Mouse (Mus musculus): ENCODE measurements around the gene Cep70. TPM values are rescaled to one million over a fixed set of nuclear protein-coding genes. Genes with fewer than 3 reads are reported as not detected.

Gene Cep70
- polyA plus RNA-seq, 1 experiment from 2014 or later, result 43.7 TPM

DNA sequence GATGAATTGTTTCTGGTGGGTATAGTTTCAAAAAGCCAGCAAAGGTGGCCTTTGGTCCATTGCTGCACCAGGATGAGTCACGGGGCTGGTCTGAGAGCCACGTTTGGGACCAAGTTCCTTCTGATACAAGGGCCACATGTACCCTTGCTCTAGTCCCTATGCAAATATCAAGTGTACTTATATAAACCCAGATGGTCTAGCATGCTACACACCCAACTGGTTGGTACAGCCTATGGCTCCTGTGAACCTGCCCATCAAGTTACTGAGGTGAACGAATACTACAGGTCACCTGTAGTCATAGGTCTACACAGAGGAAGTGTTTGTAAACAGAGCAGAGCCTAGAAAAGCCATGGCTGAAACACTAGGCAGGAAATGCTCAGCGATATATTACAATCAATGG, 93.4 kb downstream of the Cep70 start:
- Histone ChIP-seq H3K4me1 (ENCODE audit: control insufficient read depth, insufficient read depth, low read length) (no peaks in the 10 kb centered on the region), H3K4me2 (ENCODE audit: low read depth) (no peak overlapping the region), H3K27ac (ENCODE audit: low read depth, low read length) (no peak overlapping the region), H3K4me3 (ENCODE audit: low read depth, low read length) (no peak overlapping the region), H3K9ac (ENCODE audit: low read length) (no peak overlapping the region), H3K9me3 (ENCODE audit: control insufficient read depth, low read length) (no peaks in the 10 kb centered on the region), H3K27me3 (ENCODE audit: control insufficient read depth, insufficient read depth, low read length) (no peaks in the 10 kb centered on the region), H3K36me3 (ENCODE audit: control insufficient read depth, insufficient read depth, low read length) (no peaks in the 10 kb centered on the region)
- 83% methylated on average over 4 of the region's 4 CpGs for WGBS
- ATAC-seq (ENCODE audit: insufficient read depth, low FRiP score, low TSS enrichment) (no peak), DNase-seq (ENCODE audit: low spot score) (no peak)

DNA sequence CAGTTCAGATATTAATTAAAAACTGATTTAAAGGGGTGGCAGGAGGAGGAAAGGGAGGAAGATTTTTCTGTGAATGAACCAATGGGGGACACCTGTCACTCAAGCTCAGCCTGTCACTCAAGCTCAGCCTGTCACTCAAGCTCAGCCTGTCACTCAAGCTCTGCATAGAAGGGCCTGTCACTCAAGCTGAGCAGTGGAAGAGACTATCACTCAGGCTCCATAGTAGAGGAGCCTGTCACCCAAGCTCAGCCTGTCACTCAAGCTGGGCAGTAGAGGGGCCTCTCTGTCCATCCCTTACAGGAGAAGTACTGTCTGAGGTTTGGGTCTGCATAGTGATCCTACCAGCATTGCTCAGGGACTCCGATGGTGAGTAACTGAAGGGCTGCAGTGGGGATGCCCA, 95.1 kb downstream of the Cep70 start:
- H3K36me3 ChIP-seq (ENCODE audit: control insufficient read depth, insufficient read depth, low read length), result no peaks in the 10 kb centered on the region
- WGBS, result 94% methylated on average over 1 of the region's 1 CpGs
- H3K4me3 ChIP-seq (ENCODE audit: low read depth, low read length), result no peak overlapping the region
- DNase-seq (ENCODE audit: low spot score) (no peak), ATAC-seq (ENCODE audit: insufficient read depth, low FRiP score, low TSS enrichment) (no peak)
- no peaks in the 10 kb centered on the region for H3K27me3 ChIP-seq (ENCODE audit: control insufficient read depth, insufficient read depth, low read length)
- H3K9ac ChIP-seq (ENCODE audit: low read length), result no peak overlapping the region
- no peak overlapping the region for H3K27ac ChIP-seq (ENCODE audit: low read depth, low read length)
- H3K4me2 ChIP-seq (ENCODE audit: low read depth), result no peak overlapping the region
- H3K4me1 ChIP-seq (ENCODE audit: control insufficient read depth, insufficient read depth, low read length), result no peaks in the 10 kb centered on the region
- H3K9me3 ChIP-seq (ENCODE audit: control insufficient read depth, low read length), result no peaks in the 10 kb centered on the region

DNA sequence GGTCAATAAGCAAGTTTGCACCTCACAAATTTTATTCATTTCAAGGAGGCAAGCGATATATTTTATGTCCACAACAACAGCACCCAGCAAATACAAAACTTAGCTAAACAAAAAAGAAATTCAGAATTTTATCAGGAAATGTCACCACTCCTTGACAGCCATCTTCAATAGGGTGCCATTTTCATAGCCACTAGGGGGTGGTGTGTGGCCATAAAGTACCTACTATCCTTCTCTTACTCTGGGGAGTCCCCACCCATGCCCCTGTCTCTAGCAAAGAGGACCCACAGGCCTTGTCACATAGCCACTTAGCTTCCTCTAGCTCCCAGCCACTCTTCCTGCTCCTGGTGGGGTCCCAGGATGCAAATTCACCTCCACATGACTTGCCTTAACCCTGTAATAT, 96.0 kb downstream of the Cep70 start:
- 78% methylated on average over 1 of the region's 1 CpGs for WGBS
- no peaks in the 10 kb centered on the region for H3K27me3 ChIP-seq (ENCODE audit: control insufficient read depth, insufficient read depth, low read length)
- H3K9me3 ChIP-seq (ENCODE audit: control insufficient read depth, low read length), result no peaks in the 10 kb centered on the region
- no peaks in the 10 kb centered on the region for H3K4me1 ChIP-seq (ENCODE audit: control insufficient read depth, insufficient read depth, low read length)
- ATAC-seq (ENCODE audit: insufficient read depth, low FRiP score, low TSS enrichment) (no peak), DNase-seq (ENCODE audit: low spot score) (no peak)
- H3K9ac ChIP-seq (ENCODE audit: low read length), result no peak overlapping the region
- H3K27ac ChIP-seq (ENCODE audit: low read depth, low read length), result no peak overlapping the region
- H3K4me3 ChIP-seq (ENCODE audit: low read depth, low read length), result no peak overlapping the region
- H3K4me2 ChIP-seq (ENCODE audit: low read depth), result no peak overlapping the region
- no peaks in the 10 kb centered on the region for H3K36me3 ChIP-seq (ENCODE audit: control insufficient read depth, insufficient read depth, low read length)

DNA sequence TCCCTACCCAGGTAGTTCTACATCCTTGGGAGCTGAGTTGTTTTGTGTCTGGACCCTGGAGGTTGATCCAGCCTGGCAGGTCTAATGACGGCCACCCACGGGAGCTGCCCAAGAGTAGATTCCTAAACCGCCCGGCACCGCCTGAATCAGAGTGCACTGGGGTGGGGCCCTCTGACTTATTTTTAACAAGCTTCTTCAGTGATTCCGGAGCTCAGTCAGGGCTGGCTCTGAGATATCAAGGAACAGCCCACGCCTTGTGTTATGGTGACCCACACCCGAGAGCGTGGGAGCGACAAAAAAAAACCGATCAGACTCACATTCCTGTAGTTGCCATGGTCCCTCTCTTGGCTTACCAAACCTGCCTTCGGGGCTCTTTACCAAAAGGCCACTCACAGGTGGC, 97.0 kb downstream of the Cep70 start:
- 84% methylated on average over 12 of the region's 12 CpGs for WGBS
- Histone ChIP-seq H3K4me3 (ENCODE audit: low read depth, low read length) (no peak overlapping the region), H3K9me3 (ENCODE audit: control insufficient read depth, low read length) (no peaks in the 10 kb centered on the region), H3K4me1 (ENCODE audit: control insufficient read depth, insufficient read depth, low read length) (no peaks in the 10 kb centered on the region), H3K9ac (ENCODE audit: low read length) (no peak overlapping the region), H3K36me3 (ENCODE audit: control insufficient read depth, insufficient read depth, low read length) (no peaks in the 10 kb centered on the region), H3K4me2 (ENCODE audit: low read depth) (no peak overlapping the region), H3K27me3 (ENCODE audit: control insufficient read depth, insufficient read depth, low read length) (no peaks in the 10 kb centered on the region), H3K27ac (ENCODE audit: low read depth, low read length) (no peak overlapping the region)
- DNase-seq (ENCODE audit: low spot score) (no peak), ATAC-seq (ENCODE audit: insufficient read depth, low FRiP score, low TSS enrichment) (no peak)

DNA sequence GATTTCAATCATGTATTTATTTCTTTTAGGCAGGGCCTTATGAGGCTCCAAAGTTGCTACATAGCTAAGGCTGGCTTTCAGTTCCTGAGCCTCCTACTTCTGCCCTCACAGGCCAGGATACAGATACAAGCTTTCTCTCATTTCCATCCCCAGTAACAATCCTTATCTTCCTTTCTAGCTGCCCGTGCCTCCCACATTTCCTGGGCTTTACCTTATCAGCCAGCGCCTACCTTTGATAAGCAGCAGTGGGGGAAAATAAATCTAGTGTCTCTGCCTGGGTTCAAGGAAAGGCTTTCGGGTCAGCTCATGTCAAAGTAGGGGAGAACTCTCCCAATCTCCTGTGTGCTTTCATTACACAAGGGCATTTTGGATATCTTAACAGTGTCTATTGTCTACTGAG, 98.4 kb downstream of the Cep70 start:
- Histone ChIP-seq H3K9me3 (ENCODE audit: control insufficient read depth, low read length) (no peaks in the 10 kb centered on the region), H3K27ac (ENCODE audit: low read depth, low read length) (no peak overlapping the region), H3K4me3 (ENCODE audit: low read depth, low read length) (no peak overlapping the region), H3K27me3 (ENCODE audit: control insufficient read depth, insufficient read depth, low read length) (no peaks in the 10 kb centered on the region), H3K9ac (ENCODE audit: low read length) (no peak overlapping the region), H3K4me1 (ENCODE audit: control insufficient read depth, insufficient read depth, low read length) (no peaks in the 10 kb centered on the region), H3K4me2 (ENCODE audit: low read depth) (no peak overlapping the region), H3K36me3 (ENCODE audit: control insufficient read depth, insufficient read depth, low read length) (no peaks in the 10 kb centered on the region)
- no peak for ATAC-seq (ENCODE audit: insufficient read depth, low FRiP score, low TSS enrichment)
- no peak for DNase-seq (ENCODE audit: low spot score)
- WGBS, result 71% methylated on average over 3 of the region's 3 CpGs

DNA sequence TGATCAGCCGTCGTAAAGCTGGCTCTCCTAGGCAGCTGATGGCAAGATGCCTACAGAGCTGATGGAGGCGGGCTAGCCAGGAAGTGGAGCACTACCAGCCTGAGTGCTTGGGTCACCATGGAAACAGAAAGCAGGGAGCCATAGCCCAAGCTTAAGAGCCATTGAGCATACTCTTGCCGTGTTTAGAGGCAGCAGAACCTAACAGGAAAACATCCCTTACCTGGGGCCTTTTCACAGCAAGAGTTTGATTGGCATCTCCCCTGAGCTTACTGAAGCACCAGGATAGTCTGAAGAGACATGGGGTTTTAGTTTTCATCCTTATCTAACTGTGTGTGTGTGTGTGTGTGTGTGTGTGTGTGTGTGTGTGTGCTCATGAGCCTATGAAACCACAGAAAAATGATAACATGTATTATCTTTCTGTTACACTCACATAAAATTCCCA, 102.2 kb downstream of the Cep70 start:
- no peaks in the 10 kb centered on the region for H3K4me1 ChIP-seq (ENCODE audit: control insufficient read depth, insufficient read depth, low read length)
- H3K9me3 ChIP-seq (ENCODE audit: control insufficient read depth, low read length), result 0 out of 2 replicates have a peak, but pooled peaks cover 2% of the 10 kb centered on the region
- no peaks in the 10 kb centered on the region for H3K36me3 ChIP-seq (ENCODE audit: control insufficient read depth, insufficient read depth, low read length)
- ATAC-seq (ENCODE audit: insufficient read depth, low FRiP score, low TSS enrichment) (no peak), DNase-seq (ENCODE audit: low spot score) (no peak)
- 54% methylated on average over 4 of the region's 4 CpGs for WGBS
- H3K4me3 ChIP-seq (ENCODE audit: low read depth, low read length), result no peak overlapping the region
- no peak overlapping the region for H3K9ac ChIP-seq (ENCODE audit: low read length)
- no peak overlapping the region for H3K4me2 ChIP-seq (ENCODE audit: low read depth)
- no peak overlapping the region for H3K27ac ChIP-seq (ENCODE audit: low read depth, low read length)
- no peaks in the 10 kb centered on the region for H3K27me3 ChIP-seq (ENCODE audit: control insufficient read depth, insufficient read depth, low read length)

Other genes starting within 250 kb of the Cep70 start
- not detected in 2 replicates for gene Gm1123, start 207.7 kb upstream of the Cep70 start, polyA plus RNA-seq (2014; fragmentation: Nextera tagmentation; extraction: Ambion mirVana)
- 1.4 and 1.8 TPM in 2 replicates for gene Pik3cb, start 102.7 kb upstream of the Cep70 start, polyA plus RNA-seq (2014; fragmentation: Nextera tagmentation; extraction: Ambion mirVana)
- not detected in 2 replicates for gene Faiml, start 6.1 kb upstream of the Cep70 start, polyA plus RNA-seq (2014; fragmentation: Nextera tagmentation; extraction: Ambion mirVana)
- gene Esyt3, start 115.2 kb downstream of the Cep70 start, polyA plus RNA-seq (2014; fragmentation: Nextera tagmentation; extraction: Ambion mirVana), result 0.15 and 0.30 TPM in 2 replicates
- gene Mras, start 194.0 kb downstream of the Cep70 start, polyA plus RNA-seq (2014; fragmentation: Nextera tagmentation; extraction: Ambion mirVana), result 16.3 and 17.5 TPM in 2 replicates
- not detected in 2 replicates for gene Nme9, start 208.1 kb downstream of the Cep70 start, polyA plus RNA-seq (2014; fragmentation: Nextera tagmentation; extraction: Ambion mirVana)

Measured in neural tube, embryonic 11.5 days (tissue).